Mouse (Mus musculus) liver, embryonic 13.5 days (tissue): Measurements from ENCODE around the gene Gpld1. TPM values are rescaled to one million over a fixed set of nuclear protein-coding genes. Genes with fewer than 3 reads are reported as not detected.
A peak's percentile ranks its signal among the peaks of the same experiment; 100 is the strongest.

Experiments
- ATAC-seq: fragments of 200-750 bp; cut with Nextera tagmentation; 2 replicates; pipeline ENCODE4 v1.8.0; 2017; ENCODE audit warnings: low read depth, mild to moderate bottlenecking, moderate number of reproducible peaks, moderate library complexity
- DNase-seq: peaks from one replicate; pipeline ENCODE4 v3.0.0; 2022
- H3K27ac ChIP-seq: fragments of 300-500 bp; sonication (generic); 2 replicates; pipeline ENCODE4 v1.5.1; 2015; ENCODE audit warnings: moderate library complexity, mild to moderate bottlenecking, inconsistent platforms
- H3K27me3 ChIP-seq: fragments of 300-500 bp; sonication (generic); 2 replicates; pipeline ENCODE4 v1.6.1; 2015; ENCODE audit warnings: mild to moderate bottlenecking, inconsistent platforms
- H3K36me3 ChIP-seq: fragments of 300-500 bp; sonication (generic); 2 replicates; pipeline ENCODE4 v1.6.1; 2015; ENCODE audit warnings: mild to moderate bottlenecking, inconsistent platforms
- H3K4me1 ChIP-seq: fragments of 300-500 bp; sonication (generic); replicated peaks from 2 replicates; pipeline ENCODE4 v1.6.1; 2015; ENCODE audit warnings: inconsistent platforms
- H3K4me2 ChIP-seq: fragments of 300-500 bp; sonication (generic); 2 replicates; pipeline ENCODE4 v1.6.1; 2015; ENCODE audit warnings: inconsistent platforms, mild to moderate bottlenecking, moderate library complexity
- H3K4me3 ChIP-seq: fragments of 300-500 bp; sonication (generic); replicated peaks from 2 replicates; pipeline ENCODE4 v1.5.1; 2015; ENCODE audit warnings: mild to moderate bottlenecking, inconsistent platforms
- H3K9ac ChIP-seq: fragments of 300-500 bp; sonication (generic); 2 replicates; pipeline ENCODE4 v1.6.1; 2015; ENCODE audit warnings: mild to moderate bottlenecking, inconsistent platforms
- H3K9me3 ChIP-seq: fragments of 300-500 bp; sonication (generic); replicated peaks from 2 replicates; pipeline ENCODE4 v1.6.1; 2016; ENCODE audit warnings: inconsistent platforms
- WGBS: fragments of 180-500 bp; shearing (Covaris S2); methylation state at CpG from one replicate; pipeline ENCODE4 v1.1.7; 2015; ENCODE audit not compliant: insufficient replicate concordance; 5-methylcytosine and 5-hydroxymethylcytosine counted together
- polyA plus RNA-seq: library from polyadenylated mRNA; unstranded; fragments of >200 nt; fragmentation: Nextera tagmentation; extraction: Ambion mirVana; gene quantifications from 2 replicates; pipeline ENCODE4 v1.2.1, GENCODE M21; 2015

The Gpld1 gene
- polyA plus RNA-seq, 1 experiment from 2014 or later, result 2.8 TPM

- 63% methylated on average over 6 of the region's 6 CpGs for WGBS
- no peak overlapping the region for H3K9ac ChIP-seq
- ATAC-seq, result no peak
Observed at GRCm38 (mm10) chr13:24921281-24921680, 21.7 kb upstream of the Gpld1 start.

GRCm38 (mm10) chr13:24923991-24924390 is 19.0 kb upstream of the Gpld1 start:
- no peak overlapping the region for H3K27ac ChIP-seq
- 67% methylated on average over 5 of the region's 5 CpGs for WGBS
- no peak for DNase-seq
- no peak overlapping the region for H3K9ac ChIP-seq
- no peak overlapping the region for H3K4me2 ChIP-seq
- H3K27me3 ChIP-seq, result no peaks in the 10 kb centered on the region
- no peaks in the 10 kb centered on the region for H3K4me1 ChIP-seq
- ATAC-seq, result no peak
- H3K36me3 ChIP-seq, result no peaks in the 10 kb centered on the region
- H3K4me3 ChIP-seq, result no peak overlapping the region
- H3K9me3 ChIP-seq, result no peaks in the 10 kb centered on the region

More at GRCm38 (mm10) chr13:24921281-24921680, 21.7 kb upstream of the Gpld1 start:
- H3K36me3 ChIP-seq, result 0 out of 2 replicates have a peak, but pooled peaks cover 4% of the 10 kb centered on the region
- no peak overlapping the region for H3K4me3 ChIP-seq
- no peak for DNase-seq
- no peaks in the 10 kb centered on the region for H3K9me3 ChIP-seq
- H3K4me2 ChIP-seq, result no peak overlapping the region
- H3K4me1 ChIP-seq, result no peaks in the 10 kb centered on the region
- no peaks in the 10 kb centered on the region for H3K27me3 ChIP-seq
- no peak overlapping the region for H3K27ac ChIP-seq

GRCm38 (mm10) chr13:24930591-24930990 is 12.4 kb upstream of the Gpld1 start:
- peaks cover 10% of the 10 kb centered on the region for H3K4me1 ChIP-seq
- ATAC-seq, result no peak

GRCm38 (mm10) chr13:24933199-24933598 is 9.8 kb upstream of the Gpld1 start:
- peak; percentile 65 for ATAC-seq

More at GRCm38 (mm10) chr13:24930591-24930990, 12.4 kb upstream of the Gpld1 start:
- Histone ChIP-seq H3K4me3 (no peak overlapping the region), H3K36me3 (no peaks in the 10 kb centered on the region), H3K9ac (no peak overlapping the region), H3K4me2 (no peak overlapping the region), H3K27ac (no peak overlapping the region), H3K27me3 (peaks cover 6% of the 10 kb centered on the region), H3K9me3 (no peaks in the 10 kb centered on the region)
- no peak for DNase-seq

GRCm38 (mm10) chr13:24936772-24937107 is 6.2 kb upstream of the Gpld1 start:
- H3K36me3 ChIP-seq, result no peaks in the 10 kb centered on the region
- H3K9me3 ChIP-seq, result no peaks in the 10 kb centered on the region
- DNase-seq (no peak), ATAC-seq (no peak)
- no peak overlapping the region for H3K27ac ChIP-seq
- peak overlapping the region; percentile 72 for H3K9ac ChIP-seq
- H3K4me3 ChIP-seq, result peak overlapping the region; percentile 70
- H3K4me1 ChIP-seq, result peaks cover 25% of the 10 kb centered on the region
- peak overlapping the region; percentile 77 for H3K4me2 ChIP-seq
- peaks cover 47% of the 10 kb centered on the region for H3K27me3 ChIP-seq
- 36% methylated on average over 5 of the region's 5 CpGs for WGBS

More at GRCm38 (mm10) chr13:24933199-24933598, 9.8 kb upstream of the Gpld1 start:
- DNase-seq, result peak; percentile 14
- no peaks in the 10 kb centered on the region for H3K9me3 ChIP-seq
- H3K4me3 ChIP-seq, result no peak overlapping the region
- no peak overlapping the region for H3K27ac ChIP-seq
- H3K27me3 ChIP-seq, result peaks cover 32% of the 10 kb centered on the region
- H3K4me1 ChIP-seq, result peaks cover 25% of the 10 kb centered on the region
- WGBS, result 23% methylated on average over 7 of the region's 7 CpGs
- no peaks in the 10 kb centered on the region for H3K36me3 ChIP-seq
- no peak overlapping the region for H3K4me2 ChIP-seq
- H3K9ac ChIP-seq, result no peak overlapping the region

- peak within 1 kb of the TSS; percentile 77 for H3K4me2 ChIP-seq
- no peaks in the 10 kb centered on the region for H3K36me3 ChIP-seq
- no peaks in the 10 kb centered on the region for H3K9me3 ChIP-seq
- H3K27ac ChIP-seq, result no peak within 1 kb of the TSS
- ATAC-seq (peak; percentile 51; the same call in 1 of the 2 replicates), DNase-seq (peak; percentile 11)
- peaks cover 47% of the 10 kb centered on the region for H3K27me3 ChIP-seq
- H3K4me3 ChIP-seq, result peak within 1 kb of the TSS; percentile 70
- H3K9ac ChIP-seq, result peak within 1 kb of the TSS; percentile 72
- peaks cover 25% of the 10 kb centered on the region for H3K4me1 ChIP-seq
- 1% methylated on average over 74 of the region's 75 CpGs for WGBS
Observed at GRCm38 (mm10) chr13:24937108-24937838, 5.7 kb upstream of the Gpld1 start, which contains the start of gene Aldh5a1. Gene Aldh5a1 (minus strand): TSS chr13:24937661.

GRCm38 (mm10) chr13:24937839-24938166 is 5.1 kb upstream of the Gpld1 start:
- WGBS, result 14% methylated on average over 12 of the region's 12 CpGs
- H3K27ac ChIP-seq, result no peak overlapping the region
- H3K36me3 ChIP-seq, result no peaks in the 10 kb centered on the region
- H3K9ac ChIP-seq, result 0 out of 2 replicates have a peak overlapping the region, but pooled peaks have one; percentile 72
- peaks cover 25% of the 10 kb centered on the region for H3K4me1 ChIP-seq
- ATAC-seq (0 out of 2 replicates have a peak, but pooled peaks have one; percentile 27), DNase-seq (no peak)
- H3K9me3 ChIP-seq, result no peaks in the 10 kb centered on the region
- H3K4me3 ChIP-seq, result peak overlapping the region; percentile 70
- peaks cover 47% of the 10 kb centered on the region for H3K27me3 ChIP-seq
- H3K4me2 ChIP-seq, result peak overlapping the region; percentile 77

GRCm38 (mm10) chr13:24938683-24939082 is 4.3 kb upstream of the Gpld1 start:
- Histone ChIP-seq H3K36me3 (no peaks in the 10 kb centered on the region), H3K9me3 (no peaks in the 10 kb centered on the region), H3K27ac (no peak overlapping the region), H3K4me3 (no peak overlapping the region), H3K4me1 (peaks cover 18% of the 10 kb centered on the region), H3K4me2 (no peak overlapping the region), H3K27me3 (peaks cover 47% of the 10 kb centered on the region), H3K9ac (no peak overlapping the region)
- DNase-seq (peak; percentile 27), ATAC-seq (no peak)
- 15% methylated on average over 9 of the region's 9 CpGs for WGBS

GRCm38 (mm10) chr13:24939472-24939871 is 3.5 kb upstream of the Gpld1 start:
- Histone ChIP-seq H3K9ac (no peak overlapping the region), H3K27me3 (peaks cover 47% of the 10 kb centered on the region), H3K4me1 (0 out of 2 replicates have a peak, but pooled peaks cover 16% of the 10 kb centered on the region), H3K9me3 (no peaks in the 10 kb centered on the region), H3K4me2 (no peak overlapping the region), H3K4me3 (no peak overlapping the region), H3K36me3 (no peaks in the 10 kb centered on the region), H3K27ac (no peak overlapping the region)
- DNase-seq (no peak), ATAC-seq (no peak)
- 70% methylated on average over 9 of the region's 9 CpGs for WGBS

GRCm38 (mm10) chr13:24943303-24943702 is 351 bp downstream of the Gpld1 start:
- no peak overlapping the region for H3K9ac ChIP-seq
- peaks cover 14% of the 10 kb centered on the region for H3K27me3 ChIP-seq
- H3K4me2 ChIP-seq, result peak overlapping the region; percentile 24
- no peak for DNase-seq
- H3K36me3 ChIP-seq, result no peaks in the 10 kb centered on the region
- H3K4me3 ChIP-seq, result no peak overlapping the region
- H3K4me1 ChIP-seq, result no peaks in the 10 kb centered on the region
- no peaks in the 10 kb centered on the region for H3K9me3 ChIP-seq
- no peak overlapping the region for H3K27ac ChIP-seq
- ATAC-seq, result no peak
- 47% methylated on average over 8 of the region's 8 CpGs for WGBS

- 0 out of 2 replicates have a peak, but pooled peaks cover 3% of the 10 kb centered on the region for H3K4me1 ChIP-seq
- H3K27me3 ChIP-seq, result 0 out of 2 replicates have a peak, but pooled peaks cover 2% of the 10 kb centered on the region
- H3K9ac ChIP-seq, result no peak overlapping the region
- DNase-seq (no peak), ATAC-seq (no peak)
- WGBS, result 37% methylated on average over 4 of the region's 4 CpGs
- no peaks in the 10 kb centered on the region for H3K36me3 ChIP-seq
- no peak overlapping the region for H3K4me3 ChIP-seq
- no peak overlapping the region for H3K27ac ChIP-seq
- H3K9me3 ChIP-seq, result no peaks in the 10 kb centered on the region
- no peak overlapping the region for H3K4me2 ChIP-seq
Observed at GRCm38 (mm10) chr13:24945567-24945966, 2.6 kb downstream of the Gpld1 start.

- no peak overlapping the region for H3K4me3 ChIP-seq
- H3K36me3 ChIP-seq, result no peaks in the 10 kb centered on the region
- 0 out of 2 replicates have a peak, but pooled peaks cover 10% of the 10 kb centered on the region for H3K4me1 ChIP-seq
- no peak overlapping the region for H3K27ac ChIP-seq
- WGBS, result 44% methylated on average over 5 of the region's 5 CpGs
- H3K9me3 ChIP-seq, result no peaks in the 10 kb centered on the region
- no peaks in the 10 kb centered on the region for H3K27me3 ChIP-seq
- no peak overlapping the region for H3K4me2 ChIP-seq
- ATAC-seq (peak; percentile 57), DNase-seq (no peak)
- H3K9ac ChIP-seq, result no peak overlapping the region
Observed at GRCm38 (mm10) chr13:24947158-24947557, 4.2 kb downstream of the Gpld1 start.
